Mouse (Mus musculus) neural tube, embryonic 14.5 days (tissue): ENCODE results near the gene Laptm5. TPM values are rescaled to one million over a fixed set of nuclear protein-coding genes. Genes with fewer than 3 reads are reported as not detected.

Experiments
- ATAC-seq: fragments of 200-750 bp; cut with Nextera tagmentation; 2 replicates; pipeline ENCODE4 v1.8.0; 2017; ENCODE audit warnings: low read depth, mild to moderate bottlenecking, moderate TSS enrichment, moderate library complexity
- H3K27ac ChIP-seq: fragments of 300-500 bp; sonication (generic); 2 replicates; pipeline ENCODE4 v1.5.1; 2014; ENCODE audit warnings: low read depth, mild to moderate bottlenecking, control low read depth, low read length, moderate library complexity, mixed read lengths
- H3K27me3 ChIP-seq: fragments of 300-500 bp; sonication (generic); 2 replicates; pipeline ENCODE4 v1.6.1; 2014; ENCODE audit warnings: low read length; ENCODE audit not compliant: control insufficient read depth, insufficient read depth
- H3K36me3 ChIP-seq: fragments of 300-500 bp; sonication (generic); 2 replicates; pipeline ENCODE4 v1.6.1; 2014; ENCODE audit warnings: low read length, mixed read lengths; ENCODE audit not compliant: control insufficient read depth, insufficient read depth
- H3K4me1 ChIP-seq: fragments of 300-500 bp; sonication (generic); 2 replicates; pipeline ENCODE4 v1.6.1; 2014; ENCODE audit warnings: low read length; ENCODE audit not compliant: control insufficient read depth, insufficient read depth
- H3K4me2 ChIP-seq: fragments of 300-500 bp; sonication (generic); 2 replicates; pipeline ENCODE4 v1.6.1; 2014; ENCODE audit warnings: mild to moderate bottlenecking, low read depth, low read length, control low read depth
- H3K4me3 ChIP-seq: fragments of 300-500 bp; sonication (generic); 2 replicates; pipeline ENCODE4 v1.5.1; 2014; ENCODE audit warnings: low read depth, low read length, control low read depth, mixed read lengths
- H3K9ac ChIP-seq: fragments of 300-500 bp; sonication (generic); replicated peaks from 2 replicates; pipeline ENCODE4 v1.6.1; 2014; ENCODE audit warnings: low read depth, mild to moderate bottlenecking, control low read depth, low read length, mixed read lengths
- H3K9me3 ChIP-seq: fragments of 300-500 bp; sonication (generic); 2 replicates; pipeline ENCODE4 v1.6.1; 2016; ENCODE audit warnings: low read length; ENCODE audit not compliant: control insufficient read depth
- WGBS: fragments of 180-500 bp; shearing (Covaris S2); extraction: QIAGEN DNeasy Blood & Tissue Kit; methylation state at CpG from one replicate; pipeline ENCODE4 v1.1.7; 2014; 5-methylcytosine and 5-hydroxymethylcytosine counted together
- polyA plus RNA-seq: library from polyadenylated mRNA; unstranded; fragments of >200 nt; fragmentation: Nextera tagmentation; extraction: Ambion mirVana; gene quantifications from 2 replicates; pipeline ENCODE4 v1.2.1, GENCODE M21; 2014

Gene Laptm5
- polyA plus RNA-seq, 1 experiment from 2014 or later, result 21.2 TPM

- H3K4me3 ChIP-seq, result no peak overlapping the region
- no peaks in the 10 kb centered on the region for H3K9me3 ChIP-seq
- no peak overlapping the region for H3K9ac ChIP-seq
- H3K4me1 ChIP-seq, result 0 out of 2 replicates have a peak, but pooled peaks cover 4% of the 10 kb centered on the region
- no peak overlapping the region for H3K4me2 ChIP-seq
- no peaks in the 10 kb centered on the region for H3K27me3 ChIP-seq
- no peak overlapping the region for H3K27ac ChIP-seq
- WGBS, result 64% methylated on average over 10 of the region's 10 CpGs
- no peaks in the 10 kb centered on the region for H3K36me3 ChIP-seq
- no peak for ATAC-seq
Observed at GRCm38 (mm10) chr4:130921986-130922385, 9.1 kb downstream of the Laptm5 start.

DNA sequence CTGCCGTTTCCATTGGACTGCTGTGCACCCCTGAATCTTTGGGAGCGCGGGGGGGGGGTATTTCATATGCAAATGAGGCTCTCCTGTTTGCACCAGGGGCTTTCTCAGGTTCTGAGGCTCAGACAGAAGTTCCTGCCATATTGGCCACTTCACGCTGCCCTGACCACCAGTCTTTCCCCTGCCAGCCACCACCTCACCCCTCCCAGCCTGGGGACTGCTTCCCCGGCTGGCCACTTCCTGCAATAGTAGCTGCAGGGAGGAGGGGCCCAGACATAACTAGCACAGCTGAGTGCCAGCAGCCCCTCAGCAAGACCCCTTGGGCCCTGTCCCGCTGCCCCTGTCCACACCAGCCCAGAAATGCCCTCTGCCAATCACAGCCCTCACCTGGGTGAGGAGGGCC is 13.3 kb downstream of the Laptm5 start:
- no peak overlapping the region for H3K4me2 ChIP-seq
- H3K27ac ChIP-seq, result no peak overlapping the region
- H3K9ac ChIP-seq, result no peak overlapping the region
- H3K36me3 ChIP-seq, result no peaks in the 10 kb centered on the region
- no peaks in the 10 kb centered on the region for H3K9me3 ChIP-seq
- no peak overlapping the region for H3K4me3 ChIP-seq
- 62% methylated on average over 6 of the region's 6 CpGs for WGBS
- no peak for ATAC-seq
- H3K4me1 ChIP-seq, result no peaks in the 10 kb centered on the region
- no peaks in the 10 kb centered on the region for H3K27me3 ChIP-seq

DNA sequence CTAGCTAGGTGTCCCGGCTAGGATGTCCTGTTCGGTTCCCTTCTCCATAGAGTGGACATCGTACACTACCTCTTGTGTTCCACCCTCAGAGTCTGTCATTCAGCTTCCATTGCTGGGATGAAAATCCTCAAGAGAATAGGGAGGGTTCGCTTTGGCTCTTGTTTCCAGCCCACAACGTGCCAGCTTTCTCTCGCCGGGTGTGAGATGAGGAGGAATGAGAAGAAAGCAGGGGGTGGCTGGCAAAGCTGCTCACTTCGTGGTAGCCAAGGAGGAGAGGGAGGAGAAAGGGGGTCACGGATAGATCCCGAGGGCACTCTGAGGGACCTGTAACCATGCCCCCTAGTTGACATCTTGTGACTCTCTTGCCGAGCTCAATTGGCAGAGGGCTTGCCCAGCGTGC is 14.9 kb downstream of the Laptm5 start:
- H3K4me3 ChIP-seq, result no peak overlapping the region
- H3K27ac ChIP-seq, result no peak overlapping the region
- no peaks in the 10 kb centered on the region for H3K9me3 ChIP-seq
- H3K36me3 ChIP-seq, result no peaks in the 10 kb centered on the region
- no peaks in the 10 kb centered on the region for H3K4me1 ChIP-seq
- no peak overlapping the region for H3K4me2 ChIP-seq
- WGBS, result 88% methylated on average over 12 of the region's 12 CpGs
- H3K9ac ChIP-seq, result no peak overlapping the region
- H3K27me3 ChIP-seq, result no peaks in the 10 kb centered on the region
- no peak for ATAC-seq

- ATAC-seq, result no peak
Observed at GRCm38 (mm10) chr4:130942644-130943043, 29.7 kb downstream of the Laptm5 start.

DNA sequence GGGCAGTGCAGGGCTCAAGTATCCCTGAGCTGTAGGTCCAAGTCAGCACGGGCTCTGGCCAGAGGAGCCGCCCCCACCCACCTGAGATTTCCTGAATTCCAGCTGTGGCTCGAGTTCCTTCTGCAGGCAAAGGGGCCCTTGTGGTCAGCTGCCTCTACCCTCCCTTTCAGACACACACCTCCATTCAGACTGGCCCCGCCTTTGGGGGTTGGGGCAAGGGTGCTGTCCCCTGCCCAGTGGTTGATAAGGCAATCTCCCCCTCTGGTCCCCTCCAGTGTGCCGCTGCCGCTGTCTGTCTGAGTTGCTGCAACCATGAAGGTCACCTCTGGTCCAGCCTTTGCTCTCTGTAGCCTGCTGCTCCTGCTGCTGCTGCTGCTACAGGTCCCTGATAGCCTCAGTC is 31.2 kb downstream of the Laptm5 start, which contains the start of gene Matn1:
Gene Matn1 (plus strand): TSS at position 274 of the 400 bp plus-strand sequence.
- Histone ChIP-seq H3K9me3 (no peaks in the 10 kb centered on the region), H3K27me3 (no peaks in the 10 kb centered on the region; the same call in 1 of the 2 replicates), H3K36me3 (no peaks in the 10 kb centered on the region), H3K9ac (no peak within 1 kb of the TSS), H3K4me3 (no peak within 1 kb of the TSS), H3K4me2 (no peak within 1 kb of the TSS), H3K27ac (no peak within 1 kb of the TSS), H3K4me1 (no peaks in the 10 kb centered on the region)
- no peak for ATAC-seq
- WGBS, result 40% methylated on average over 6 of the region's 6 CpGs

More at GRCm38 (mm10) chr4:130942644-130943043, 29.7 kb downstream of the Laptm5 start:
- 68% methylated on average over 14 of the region's 14 CpGs for WGBS
- H3K9me3 ChIP-seq, result no peaks in the 10 kb centered on the region
- H3K27ac ChIP-seq, result no peak overlapping the region
- no peaks in the 10 kb centered on the region; the same call in 1 of the 2 replicates for H3K27me3 ChIP-seq
- no peaks in the 10 kb centered on the region for H3K4me1 ChIP-seq
- H3K4me2 ChIP-seq, result no peak overlapping the region
- H3K4me3 ChIP-seq, result no peak overlapping the region
- H3K36me3 ChIP-seq, result no peaks in the 10 kb centered on the region
- no peak overlapping the region for H3K9ac ChIP-seq

DNA sequence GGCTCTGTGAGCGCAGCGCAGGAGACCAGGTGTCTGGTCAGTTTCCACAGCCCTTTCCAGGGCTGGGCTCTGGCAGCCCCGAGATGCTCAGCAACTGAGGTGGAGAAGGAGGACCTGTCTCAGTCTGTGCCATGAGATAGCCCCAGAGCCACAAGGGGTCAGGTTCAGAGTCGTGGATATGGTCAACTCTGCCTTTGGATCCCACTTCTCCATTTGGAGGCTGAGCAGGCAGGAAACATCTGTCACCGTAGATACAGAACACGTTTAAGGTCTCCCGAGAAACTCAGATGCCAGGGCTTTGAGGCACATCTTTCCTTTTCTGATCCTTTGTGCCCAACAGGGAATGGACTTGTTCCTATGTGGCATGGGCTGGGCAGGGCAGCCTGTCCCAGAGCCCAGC is 31.9 kb downstream of the Laptm5 start:
- WGBS, result 85% methylated on average over 7 of the region's 7 CpGs
- Histone ChIP-seq H3K4me1 (no peaks in the 10 kb centered on the region), H3K4me3 (no peak overlapping the region), H3K9me3 (no peaks in the 10 kb centered on the region), H3K4me2 (no peak overlapping the region), H3K36me3 (no peaks in the 10 kb centered on the region), H3K27me3 (no peaks in the 10 kb centered on the region; the same call in 1 of the 2 replicates), H3K27ac (no peak overlapping the region), H3K9ac (no peak overlapping the region)
- no peak for ATAC-seq

DNA sequence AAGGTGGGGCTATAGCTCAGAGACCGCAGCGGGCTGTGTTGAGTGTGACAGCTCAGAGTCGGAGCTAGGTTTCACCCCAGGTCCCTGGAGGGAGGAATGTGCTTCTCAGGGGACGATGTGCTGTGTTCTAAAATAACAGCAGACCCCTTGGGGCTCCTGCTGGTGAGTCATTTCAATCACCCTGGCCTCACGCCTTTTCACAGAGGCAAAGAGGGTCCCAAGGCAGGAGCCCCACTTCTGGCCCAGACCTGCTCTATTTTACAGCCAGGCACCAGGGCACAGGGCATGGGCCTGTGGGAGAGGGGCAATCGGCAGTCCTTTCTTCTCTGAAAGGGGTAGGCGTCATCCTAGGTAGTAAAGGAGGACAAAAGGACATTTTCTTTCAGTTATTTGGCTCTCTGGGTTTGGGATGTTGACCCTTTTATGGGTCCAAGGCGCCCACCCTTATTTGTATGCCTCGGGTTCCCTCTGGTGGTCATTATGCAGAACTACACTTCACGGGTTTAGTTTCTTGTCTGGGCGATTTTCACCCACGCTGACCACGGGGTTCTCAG is 34.2 kb downstream of the Laptm5 start:
- no peak overlapping the region for H3K9ac ChIP-seq
- H3K9me3 ChIP-seq, result no peaks in the 10 kb centered on the region
- WGBS, result 10% methylated on average over 13 of the region's 13 CpGs
- no peak overlapping the region for H3K4me2 ChIP-seq
- H3K27ac ChIP-seq, result no peak overlapping the region
- H3K27me3 ChIP-seq, result no peaks in the 10 kb centered on the region; the same call in 1 of the 2 replicates
- H3K4me3 ChIP-seq, result no peak overlapping the region
- no peaks in the 10 kb centered on the region for H3K4me1 ChIP-seq
- ATAC-seq, result no peak
- no peaks in the 10 kb centered on the region for H3K36me3 ChIP-seq

GRCm38 (mm10) chr4:130949821-130950384 is 37.0 kb downstream of the Laptm5 start:
- ATAC-seq, result no peak
- Histone ChIP-seq H3K27me3 (no peaks in the 10 kb centered on the region), H3K4me2 (no peak overlapping the region), H3K4me3 (no peak overlapping the region), H3K36me3 (no peaks in the 10 kb centered on the region), H3K9ac (no peak overlapping the region), H3K4me1 (no peaks in the 10 kb centered on the region), H3K27ac (no peak overlapping the region), H3K9me3 (no peaks in the 10 kb centered on the region)
- 88% methylated on average over 35 of the region's 35 CpGs for WGBS

GRCm38 (mm10) chr4:130952531-130952930 is 39.6 kb downstream of the Laptm5 start:
- Histone ChIP-seq H3K4me2 (no peak overlapping the region), H3K36me3 (no peaks in the 10 kb centered on the region), H3K9ac (no peak overlapping the region), H3K4me3 (no peak overlapping the region), H3K27ac (no peak overlapping the region), H3K27me3 (no peaks in the 10 kb centered on the region), H3K9me3 (no peaks in the 10 kb centered on the region), H3K4me1 (no peaks in the 10 kb centered on the region)
- no peak for ATAC-seq
- 44% methylated on average over 17 of the region's 17 CpGs for WGBS
